Mouse (Mus musculus) liver, adult 2 months (tissue): ENCODE results near the gene Selenof. TPM values are rescaled to one million over a fixed set of nuclear protein-coding genes. Genes with fewer than 3 reads are reported as not detected.

Experiments used
- DNase-seq: peaks from one replicate; pipeline ENCODE4 v3.0.0-alpha.2; 2011; ENCODE audit warnings: low read depth, low spot score; ENCODE audit errors: extremely low read depth
- H3K27ac ChIP-seq: fragments of 200-500 bp; replicated peaks from 2 replicates; pipeline ENCODE4 v1.5.1; 2012; ENCODE audit warnings: low read depth, mild to moderate bottlenecking, control low read depth, inconsistent platforms, low read length; ENCODE audit not compliant: insufficient read depth
- H3K27me3 ChIP-seq: fragments of 200-500 bp; 2 replicates; pipeline ENCODE4 v1.6.1; 2012; ENCODE audit warnings: mild to moderate bottlenecking, moderate library complexity, low read length, inconsistent platforms; ENCODE audit not compliant: control insufficient read depth, insufficient read depth
- H3K36me3 ChIP-seq: fragments of 200-500 bp; 2 replicates; pipeline ENCODE4 v1.6.1; 2012; ENCODE audit warnings: low read length, inconsistent platforms; ENCODE audit not compliant: control insufficient read depth, insufficient read depth
- H3K4me1 ChIP-seq: fragments of 200-500 bp; 2 replicates; pipeline ENCODE4 v1.6.1; 2011; ENCODE audit warnings: low read length; ENCODE audit not compliant: control insufficient read depth, insufficient read depth
- H3K4me3 ChIP-seq: fragments of 200-500 bp; 2 replicates; pipeline ENCODE4 v1.5.1; 2011; ENCODE audit warnings: low read depth, mild to moderate bottlenecking, control low read depth, low read length, moderate library complexity; ENCODE audit not compliant: insufficient read depth
- H3K79me2 ChIP-seq: fragments of 200-500 bp; 2 replicates; pipeline ENCODE4 v1.6.1; 2012; ENCODE audit warnings: inconsistent platforms, mild to moderate bottlenecking, low read length, moderate library complexity; ENCODE audit not compliant: control insufficient read depth, insufficient read depth
- H3K9ac ChIP-seq: fragments of 200-500 bp; 2 replicates; pipeline ENCODE4 v1.6.1; 2012; ENCODE audit warnings: low read depth, mild to moderate bottlenecking, control low read depth, inconsistent platforms, low read length
- CTCF ChIP-seq: fragments of 200-500 bp; IDR thresholded peaks from 2 replicates; pipeline ENCODE4 v1.5.1; 2011; ENCODE audit warnings: low read depth, low read length, control low read depth
- POLR2A ChIP-seq: fragments of 200-500 bp; IDR thresholded peaks from 2 replicates; pipeline ENCODE4 v1.6.1; 2011; ENCODE audit warnings: low read length, control low read depth; ENCODE audit not compliant: insufficient read depth; ENCODE audit errors: extremely low read depth
- WGBS: fragments of 180-500 bp; shearing (Covaris S2); methylation state at CpG from one replicate; pipeline ENCODE4 v1.1.7; 2018; 5-methylcytosine and 5-hydroxymethylcytosine counted together
- polyA plus RNA-seq: library from polyadenylated mRNA; depleted of rRNA; stranded (reverse); fragments of >200 nt; gene quantifications from 2 replicates; pipeline ENCODE4 v1.2.3, GENCODE M21; 2012
- total RNA-seq: library from RNA; depleted of rRNA; stranded (reverse); fragments of >200 nt; gene quantifications from 2 replicates; pipeline ENCODE4 v1.2.3, GENCODE M21; 2014

Selenof gene
- total and polyA plus RNA-seq, 2 experiments, result 176 to 385 TPM

DNA sequence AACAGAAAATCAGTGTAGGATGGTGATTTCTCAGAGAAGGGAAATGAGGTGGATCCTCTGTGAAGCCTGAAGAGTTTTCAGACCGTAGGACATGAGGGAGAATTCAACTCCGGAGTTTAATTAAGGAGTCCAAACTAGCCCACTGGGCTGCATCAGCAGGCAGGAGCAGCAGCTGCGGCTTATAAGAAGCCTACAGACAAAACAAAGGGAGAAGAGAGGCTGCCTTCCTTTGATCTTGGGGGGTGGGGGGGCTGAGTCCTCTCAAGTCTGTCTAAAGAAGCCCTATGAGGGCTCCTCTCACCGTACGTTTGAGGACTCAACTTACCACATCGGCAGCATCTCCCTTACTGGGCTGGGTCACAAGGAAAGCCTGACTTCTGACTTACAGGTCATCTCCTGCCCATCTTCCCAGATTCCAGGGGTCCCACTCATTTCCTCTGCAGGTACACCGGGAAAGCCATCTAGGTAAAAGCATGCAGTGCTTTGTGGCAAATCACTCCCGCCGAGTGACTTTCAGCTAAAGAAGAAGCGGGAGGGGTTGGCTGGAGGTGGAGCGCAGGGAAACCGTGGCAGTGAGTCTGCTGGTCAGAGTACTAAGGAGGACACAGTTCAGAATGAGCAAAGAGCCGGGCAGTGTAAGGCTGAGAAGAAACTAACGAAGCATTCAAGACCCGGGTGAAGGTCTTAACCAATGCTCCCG lies 13.3 kb upstream of the Selenof start:
- Histone ChIP-seq H3K27me3 (no peaks in the 10 kb centered on the region), H3K36me3 (no peaks in the 10 kb centered on the region), H3K4me3 (no peak overlapping the region), H3K27ac (no peak overlapping the region), H3K79me2 (peaks cover 33% of the 10 kb centered on the region), H3K9ac (no peak overlapping the region), H3K4me1 (peaks cover 2% of the 10 kb centered on the region)
- no peak for DNase-seq
- WGBS, result 58% methylated on average over 16 of the region's 16 CpGs
- no peak for TF ChIP-seq CTCF

DNA sequence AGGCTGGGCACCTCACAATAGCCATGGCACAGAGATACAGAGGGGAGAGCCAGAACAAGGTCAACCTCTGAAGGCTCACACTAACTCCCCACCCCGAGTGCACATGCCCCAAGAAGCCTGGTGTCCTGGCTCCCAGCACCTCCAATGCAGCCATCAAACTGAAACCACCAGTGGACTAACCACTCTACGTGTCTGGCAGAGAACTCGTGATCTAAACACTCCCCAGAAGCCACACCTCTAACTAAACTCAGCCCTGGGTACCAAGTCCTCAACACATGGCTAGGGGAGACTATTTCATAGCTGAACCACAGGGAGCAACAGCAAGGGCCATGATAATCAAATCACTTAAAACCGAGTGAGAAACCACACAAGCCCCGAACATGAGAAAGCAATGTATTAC lies 11.8 kb upstream of the Selenof start:
- H3K36me3 ChIP-seq, result no peaks in the 10 kb centered on the region
- no peak for TF ChIP-seq CTCF
- no peak for TF ChIP-seq POLR2A
- WGBS, result 55% methylated on average over 5 of the region's 5 CpGs
- peak; percentile 16 for DNase-seq
- H3K27ac ChIP-seq, result no peak overlapping the region
- no peaks in the 10 kb centered on the region for H3K27me3 ChIP-seq
- peaks cover 2% of the 10 kb centered on the region for H3K4me1 ChIP-seq
- H3K79me2 ChIP-seq, result peaks cover 26% of the 10 kb centered on the region
- no peak overlapping the region for H3K9ac ChIP-seq
- no peak overlapping the region for H3K4me3 ChIP-seq

DNA sequence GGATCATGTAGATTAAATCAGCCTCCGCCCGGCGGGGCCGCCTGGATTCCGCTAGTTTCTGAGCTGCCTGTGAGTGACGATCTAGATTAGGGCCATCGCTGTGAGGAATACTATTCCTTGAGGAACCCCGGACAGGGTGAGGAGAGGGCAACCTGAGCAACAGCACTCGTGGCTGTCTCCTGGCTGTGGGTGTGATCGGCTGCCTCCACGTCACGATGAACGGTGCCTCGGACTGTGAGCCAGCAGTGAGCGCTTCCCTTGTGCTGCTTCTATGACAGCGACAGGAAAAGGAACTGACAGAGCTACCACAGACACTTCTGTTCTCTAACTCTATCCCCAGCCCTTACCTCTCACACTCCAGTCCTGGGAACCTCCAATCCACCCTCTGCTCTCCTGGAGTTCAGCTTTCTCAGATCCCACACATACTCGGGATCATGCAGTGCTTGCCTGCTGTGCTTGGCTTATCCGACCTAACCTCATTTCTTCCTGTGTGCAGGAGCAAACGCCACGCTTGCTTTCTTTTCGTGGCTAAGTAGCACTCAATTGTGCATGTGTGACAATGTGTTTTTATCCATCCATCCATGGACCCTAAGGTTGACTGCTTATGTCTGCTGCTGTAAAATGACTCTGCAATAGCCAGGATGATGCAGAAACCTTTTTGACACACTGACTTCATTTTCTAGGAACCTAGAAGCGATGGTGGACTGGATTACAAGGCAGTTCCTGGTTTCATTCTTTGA lies 8.4 kb upstream of the Selenof start:
- H3K27me3 ChIP-seq, result no peaks in the 10 kb centered on the region
- H3K36me3 ChIP-seq, result no peaks in the 10 kb centered on the region
- H3K9ac ChIP-seq, result peak overlapping the region; percentile 40; the same call in 1 of the 2 replicates
- no peak for TF ChIP-seq CTCF
- 79% methylated on average over 22 of the region's 22 CpGs for WGBS
- DNase-seq, result no peak
- peak overlapping the region; percentile 42 for H3K4me3 ChIP-seq
- no peak overlapping the region for H3K27ac ChIP-seq
- H3K4me1 ChIP-seq, result no peaks in the 10 kb centered on the region
- H3K79me2 ChIP-seq, result peaks cover 27% of the 10 kb centered on the region

DNA sequence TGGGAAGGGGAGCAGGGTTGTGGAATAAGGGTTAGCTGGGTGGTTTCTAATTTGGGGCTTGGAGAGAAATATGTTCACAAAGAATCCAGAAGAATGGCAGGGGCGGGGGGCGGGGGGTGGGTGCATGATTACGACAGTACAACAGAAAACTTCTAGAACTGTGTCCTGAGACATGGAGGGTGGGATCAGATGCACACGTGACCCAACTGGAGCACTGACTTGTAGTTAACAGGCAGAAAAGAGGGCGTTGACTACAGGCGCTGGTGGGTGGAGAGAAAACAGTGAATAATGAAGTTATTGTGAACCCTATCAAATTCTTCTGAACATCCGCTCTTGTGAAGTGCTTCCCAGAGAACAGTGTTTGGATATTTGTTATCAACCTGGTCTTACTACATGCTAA lies 6.2 kb upstream of the Selenof start:
- H3K79me2 ChIP-seq, result peaks cover 25% of the 10 kb centered on the region
- no peaks in the 10 kb centered on the region for H3K4me1 ChIP-seq
- H3K4me3 ChIP-seq, result no peak overlapping the region
- no peaks in the 10 kb centered on the region for H3K27me3 ChIP-seq
- no peak overlapping the region for H3K9ac ChIP-seq
- no peak for DNase-seq
- no peak for TF ChIP-seq POLR2A
- no peak for TF ChIP-seq CTCF
- H3K27ac ChIP-seq, result no peak overlapping the region
- no peaks in the 10 kb centered on the region for H3K36me3 ChIP-seq
- WGBS, result 95% methylated on average over 7 of the region's 7 CpGs

DNA sequence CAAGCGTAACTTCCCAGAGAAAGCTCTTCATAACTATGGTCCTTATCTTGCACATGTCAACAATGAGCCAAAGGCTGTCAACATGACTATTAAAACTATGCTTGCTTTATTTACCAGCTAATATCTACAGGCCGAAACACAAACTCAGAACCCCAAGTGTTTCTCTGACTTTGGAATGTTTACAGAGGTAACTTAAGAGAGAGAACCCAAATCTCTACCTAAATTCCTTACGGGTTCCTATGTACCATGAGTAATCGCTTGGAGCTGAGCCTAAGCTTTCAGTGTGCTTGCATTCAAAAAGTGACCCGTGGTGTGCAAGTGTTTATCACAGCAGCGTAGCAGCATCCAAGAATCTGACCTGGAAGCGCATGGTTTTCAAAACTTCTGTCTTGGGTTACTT lies 4.9 kb upstream of the Selenof start:
- H3K27me3 ChIP-seq, result no peaks in the 10 kb centered on the region
- no peak overlapping the region for H3K27ac ChIP-seq
- H3K9ac ChIP-seq, result no peak overlapping the region
- H3K36me3 ChIP-seq, result no peaks in the 10 kb centered on the region
- H3K4me3 ChIP-seq, result no peak overlapping the region
- H3K4me1 ChIP-seq, result no peaks in the 10 kb centered on the region
- 83% methylated on average over 7 of the region's 7 CpGs for WGBS
- peaks cover 18% of the 10 kb centered on the region for H3K79me2 ChIP-seq
- no peak for DNase-seq
- TF ChIP-seq CTCF (no peak), POLR2A (no peak)

DNA sequence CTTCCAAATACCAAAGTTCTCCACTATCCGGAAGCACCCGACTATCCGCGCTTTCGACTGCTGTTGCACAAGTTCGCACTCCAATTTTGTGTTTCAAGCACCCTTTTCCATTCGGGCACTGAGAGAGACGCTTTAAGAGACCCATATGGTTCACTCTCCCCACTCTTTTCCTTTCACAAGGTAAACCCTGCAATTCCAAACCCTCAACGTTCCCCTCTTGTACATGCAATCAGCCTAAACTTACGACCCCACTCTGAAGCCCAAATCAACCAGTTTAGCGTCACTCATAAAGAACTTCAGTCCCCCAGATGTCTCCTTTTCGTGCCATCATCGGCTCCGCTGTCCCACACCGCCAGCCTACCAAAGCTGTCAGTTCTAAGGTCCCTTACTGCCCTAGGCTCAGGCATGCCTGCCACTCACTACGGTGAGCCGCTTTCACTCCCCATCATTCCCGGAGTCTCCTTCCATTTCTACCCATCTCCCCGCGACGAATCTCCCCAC lies 1.2 kb upstream of the Selenof start:
- H3K27ac ChIP-seq, result no peak overlapping the region
- peaks cover 11% of the 10 kb centered on the region; the same call in 1 of the 2 replicates for H3K4me1 ChIP-seq
- peak overlapping the region; percentile 88 for H3K4me3 ChIP-seq
- peaks cover 3% of the 10 kb centered on the region; the same call in 1 of the 2 replicates for H3K36me3 ChIP-seq
- peak overlapping the region; percentile 93 for H3K9ac ChIP-seq
- DNase-seq, result peak; percentile 68
- no peaks in the 10 kb centered on the region for H3K27me3 ChIP-seq
- under 1% methylated on average over 21 of the region's 21 CpGs for WGBS
- peaks cover 21% of the 10 kb centered on the region for H3K79me2 ChIP-seq
- TF ChIP-seq POLR2A (no peak), CTCF (no peak)
